Mouse (Mus musculus) lung, postnatal 10 days (tissue): ENCODE results near the gene Plce1.

Experiments
- DNase-seq: peaks from one replicate; pipeline ENCODE4 v3.0.0; 2021

The Plce1 gene

GRCm38 (mm10) chr19:38745810-38746491, 265.0 kb downstream of the Plce1 start:
- DNase-seq, result no peak

DNA sequence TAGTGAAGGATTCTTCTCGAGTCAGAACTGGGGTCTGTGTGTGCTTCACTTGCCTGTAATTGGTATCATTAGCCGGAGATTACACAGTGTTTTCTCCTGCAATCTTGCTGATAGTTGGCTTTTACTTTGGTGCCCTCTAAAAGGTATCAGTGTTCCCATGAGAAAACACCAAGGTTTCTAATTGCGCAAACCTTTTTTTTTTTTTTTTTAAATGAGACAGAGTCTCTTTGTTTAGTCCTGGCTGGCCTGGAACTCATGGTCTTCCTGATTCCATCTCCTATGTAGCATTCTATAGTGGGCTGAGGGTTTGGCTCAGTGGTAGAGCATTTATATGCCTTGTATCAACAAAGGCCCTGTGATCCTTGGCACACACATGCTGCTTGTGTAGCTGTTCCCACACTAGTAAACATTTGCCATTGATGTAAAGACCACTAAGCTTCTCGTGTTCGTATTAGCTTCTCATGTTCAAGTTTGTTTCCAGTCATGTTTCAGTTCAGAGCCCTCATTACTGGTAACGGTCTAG, 265.6 kb downstream of the Plce1 start:
- DNase-seq, result no peak

DNA sequence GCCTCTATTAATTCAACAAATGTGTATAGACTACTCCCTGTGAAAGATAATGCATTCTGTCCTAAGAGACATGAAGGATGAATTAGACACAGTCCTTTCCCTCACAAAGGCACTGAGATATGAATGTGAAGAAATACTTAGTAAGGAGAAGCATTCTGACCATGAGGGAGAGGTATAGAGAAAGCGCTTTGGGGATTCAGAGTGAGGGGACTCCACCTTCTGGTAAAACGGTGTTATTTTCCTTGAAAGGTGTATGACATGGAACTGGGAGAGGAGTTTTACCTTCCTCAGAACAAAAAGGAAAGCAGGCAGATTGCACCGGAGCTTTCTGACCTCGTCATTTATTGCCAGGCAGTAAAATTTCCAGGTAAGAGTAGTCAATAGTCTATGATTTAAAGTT, 269.3 kb downstream of the Plce1 start:
- no peak for DNase-seq

- no peak for DNase-seq
Measured at GRCm38 (mm10) chr19:38757161-38757560, 276.3 kb downstream of the Plce1 start.

DNA sequence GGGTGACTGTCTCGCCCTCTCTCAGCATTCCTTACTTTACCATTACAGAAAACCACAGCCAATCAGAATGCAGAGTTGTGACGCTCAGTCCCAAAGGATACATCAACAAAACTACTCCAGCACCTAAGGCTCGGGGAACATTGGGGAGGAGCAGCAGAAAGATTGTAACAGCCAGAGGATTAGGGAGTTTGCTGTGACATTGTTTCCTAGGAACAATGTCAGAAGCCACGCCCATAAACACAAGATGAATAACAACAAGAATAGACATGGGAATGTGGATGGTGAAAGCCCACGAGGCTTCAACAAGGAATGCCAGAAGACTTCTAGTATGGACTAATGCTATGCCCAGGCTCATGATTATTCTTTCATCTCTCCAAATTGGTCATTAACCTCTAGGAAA, 277.1 kb downstream of the Plce1 start:
- DNase-seq, result no peak

DNA sequence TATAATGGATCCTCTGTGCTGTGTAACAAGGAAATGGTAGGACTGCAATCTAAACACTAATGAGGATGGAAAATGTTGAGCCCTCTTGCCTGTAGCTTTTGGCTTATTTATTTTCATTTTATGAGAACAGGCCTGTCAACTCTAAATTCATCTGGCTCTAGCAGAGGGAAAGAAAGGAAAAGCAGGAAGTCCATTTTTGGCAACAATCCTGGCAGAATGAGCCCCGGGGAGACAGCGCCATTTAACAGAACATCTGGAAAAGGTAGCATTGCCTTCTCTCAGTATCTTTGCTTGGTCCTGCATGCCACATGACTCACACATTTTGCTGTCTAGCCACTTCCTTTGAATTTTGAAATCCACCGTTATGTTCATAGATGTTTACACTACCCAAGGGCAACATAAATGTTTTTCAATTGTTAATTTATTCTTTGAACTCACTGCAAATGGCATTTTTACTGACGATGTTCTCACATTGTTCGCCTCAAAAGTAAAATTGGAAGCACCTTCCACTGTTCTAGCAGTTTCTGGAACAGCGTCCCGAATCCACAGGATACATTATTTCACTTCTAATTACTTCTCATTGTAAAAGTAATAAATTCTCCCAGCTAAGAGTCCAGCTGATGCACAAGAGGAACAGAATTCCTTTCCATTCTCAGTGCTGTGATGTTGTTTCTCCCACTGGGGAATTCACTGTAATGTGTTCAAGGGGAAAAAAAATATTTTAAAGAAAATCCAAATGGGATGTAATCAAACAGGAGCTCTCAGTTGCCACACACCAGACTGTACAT, 278.0 kb downstream of the Plce1 start:
- peak; percentile 7 for DNase-seq

DNA sequence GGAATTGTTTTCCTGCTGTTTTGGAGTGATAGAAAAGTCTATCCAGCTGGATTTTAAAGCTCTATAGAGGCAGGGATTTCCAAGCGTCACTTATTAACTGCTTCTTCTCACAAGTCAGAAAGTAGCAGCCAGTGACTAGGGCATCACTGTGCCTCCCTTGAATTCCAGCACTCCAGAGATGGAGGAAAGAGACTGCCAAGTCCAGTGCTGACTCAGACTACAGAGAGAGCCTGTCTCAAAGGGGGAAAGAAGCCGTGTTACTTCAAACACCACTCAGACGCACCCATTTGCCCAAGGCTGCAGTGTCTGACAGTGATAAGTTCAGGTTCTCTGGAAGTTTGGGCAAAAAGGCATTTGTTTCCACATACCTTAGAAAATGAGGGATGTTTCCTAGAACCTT, 279.5 kb downstream of the Plce1 start:
- DNase-seq, result no peak

- no peak for DNase-seq
Measured at GRCm38 (mm10) chr19:38766306-38766705, 285.4 kb downstream of the Plce1 start.

DNA sequence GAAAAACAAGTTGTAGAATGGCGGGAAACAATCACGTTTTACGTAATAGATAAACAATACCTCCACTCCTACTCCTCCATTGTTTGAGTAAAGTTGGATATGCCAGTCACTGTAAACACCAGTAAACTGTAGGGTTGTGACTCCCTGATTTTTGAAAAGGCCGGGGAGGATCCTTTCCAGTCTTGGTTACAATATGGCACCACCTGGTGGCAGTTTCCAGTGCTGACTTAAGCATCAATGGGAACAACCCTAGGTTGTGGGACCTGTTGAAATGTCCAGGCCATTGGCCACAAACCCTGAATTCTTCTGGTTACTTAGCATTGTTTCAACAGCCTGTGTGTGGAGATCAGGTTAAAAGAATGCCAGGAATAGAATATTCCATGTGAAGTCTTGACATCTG, 294.6 kb downstream of the Plce1 start:
- peak; percentile 72 for DNase-seq

DNA sequence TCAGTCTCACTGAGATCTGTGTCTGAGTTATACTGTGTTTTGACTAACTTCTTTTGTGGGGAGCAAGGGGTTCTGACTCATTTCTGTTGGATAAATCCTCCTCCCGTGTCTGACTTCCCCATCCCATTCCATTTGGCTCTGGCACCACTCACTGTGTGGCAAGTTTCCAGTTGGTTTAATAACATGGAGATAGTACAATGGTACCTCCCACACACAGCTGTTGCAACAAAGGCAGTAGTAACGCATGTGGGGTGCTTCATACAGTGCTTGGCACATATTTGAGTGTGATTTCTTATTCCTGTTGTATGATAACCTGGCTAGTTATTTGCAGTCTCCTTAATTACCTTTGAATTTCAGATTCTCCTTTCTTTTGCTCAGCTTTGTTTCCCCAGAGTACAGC, 297.9 kb downstream of the Plce1 start:
- peak; percentile 10 for DNase-seq

GRCm38 (mm10) chr19:38783542-38783941, 302.6 kb downstream of the Plce1 start:
- DNase-seq, result no peak

GRCm38 (mm10) chr19:38787756-38788155, 306.8 kb downstream of the Plce1 start:
- no peak for DNase-seq

DNA sequence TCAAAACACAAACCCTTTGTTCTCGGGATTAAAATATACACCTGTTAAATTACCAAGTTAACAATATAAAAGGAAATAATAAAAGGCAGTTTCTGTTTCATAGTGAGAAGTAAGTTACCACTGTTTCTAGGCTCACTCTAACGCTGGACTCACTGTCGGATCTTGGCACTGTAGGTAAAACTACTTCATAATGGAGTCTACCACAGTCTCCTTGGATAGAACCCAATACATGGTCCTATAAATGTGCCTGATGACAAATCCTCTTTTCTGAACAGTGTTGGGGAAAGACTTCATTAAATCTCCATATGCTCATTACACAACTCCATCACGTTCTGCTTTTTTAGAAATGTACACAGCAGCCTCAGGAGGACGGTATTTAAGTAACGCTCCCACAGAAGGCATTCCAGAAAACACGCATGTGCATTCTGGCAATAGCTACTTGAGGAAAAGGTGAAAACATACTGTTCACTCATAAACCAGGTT, 312.7 kb downstream of the Plce1 start:
- DNase-seq, result no peak

GRCm38 (mm10) chr19:38796546-38796945, 315.6 kb downstream of the Plce1 start:
- no peak for DNase-seq

DNA sequence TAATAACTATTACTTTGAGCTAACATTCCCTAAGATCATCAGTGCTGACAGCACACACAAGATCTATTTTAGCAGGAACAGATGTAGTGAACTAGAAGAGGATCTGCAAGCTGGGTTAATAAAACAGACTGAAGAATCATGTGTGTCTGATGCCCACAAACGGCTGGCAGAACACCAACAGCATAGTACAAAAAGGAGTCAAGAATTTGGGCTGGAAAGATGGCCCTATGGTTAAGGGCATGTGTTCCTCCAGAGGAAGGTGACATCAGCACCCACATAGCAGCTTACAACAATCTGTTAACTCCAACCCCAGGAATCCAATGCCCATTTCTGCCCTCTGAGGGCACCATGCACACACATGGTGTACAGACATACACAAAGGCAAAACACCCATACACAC, 317.4 kb downstream of the Plce1 start:
- peak; percentile 3 for DNase-seq

DNA sequence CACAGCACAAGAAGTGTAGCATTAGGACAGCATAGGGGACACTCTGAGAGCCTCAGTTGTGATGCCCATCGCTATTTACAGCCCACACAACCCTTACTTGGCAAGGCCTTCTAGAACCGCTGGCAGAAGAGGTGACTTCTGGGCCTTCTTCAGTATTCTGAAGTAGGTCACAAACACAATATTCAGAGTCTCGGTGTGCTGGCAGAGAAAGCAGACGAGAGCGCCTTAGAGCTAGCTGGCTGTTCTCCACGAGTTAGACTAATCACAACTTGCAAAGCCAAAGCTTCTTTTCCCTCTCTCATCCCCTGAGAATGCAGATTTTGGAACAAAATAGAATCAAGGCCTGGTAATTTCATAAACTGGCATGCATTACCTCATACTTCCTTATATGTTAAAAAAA, 317.9 kb downstream of the Plce1 start:
- DNase-seq, result peak; percentile 27

- DNase-seq, result no peak
Measured at GRCm38 (mm10) chr19:38818191-38818590, 337.3 kb downstream of the Plce1 start.

DNA sequence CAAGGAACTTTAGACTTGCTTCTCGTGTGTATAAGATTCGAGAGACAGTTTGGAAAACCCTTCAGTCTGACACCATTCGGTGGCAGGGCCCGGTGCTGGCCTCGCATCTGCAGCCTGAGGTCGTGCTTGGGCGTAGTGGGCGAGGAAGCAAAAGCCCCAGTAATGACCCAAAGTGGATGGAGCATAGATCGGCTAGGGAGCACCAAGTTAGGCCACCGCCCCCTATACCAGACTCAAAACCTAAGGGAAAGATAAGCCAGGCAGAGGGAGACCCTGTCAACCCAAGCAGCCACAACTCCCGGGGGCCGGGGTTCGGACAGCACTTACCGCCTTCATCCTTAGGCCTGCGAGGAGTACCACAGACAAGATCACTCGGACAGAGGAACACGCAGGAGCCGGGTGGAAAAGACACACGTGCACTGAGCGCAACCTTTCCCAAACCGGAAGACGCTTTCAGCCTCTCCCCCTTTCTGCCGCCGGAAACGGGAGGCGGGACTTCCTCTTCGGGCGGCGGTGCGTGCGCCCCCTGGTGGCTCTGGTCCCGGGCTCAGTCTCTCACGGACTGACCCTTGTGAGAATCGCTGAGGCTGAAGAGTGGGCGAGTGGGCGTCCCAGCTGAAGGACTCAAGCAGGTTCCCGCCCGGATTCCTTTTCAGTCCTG, 338.0 kb downstream of the Plce1 start, which contains the start of gene Noc3l:
Noc3l (minus strand) TSS at position 472 of the 661 bp plus-strand sequence.
- peak; percentile 95 for DNase-seq

DNA sequence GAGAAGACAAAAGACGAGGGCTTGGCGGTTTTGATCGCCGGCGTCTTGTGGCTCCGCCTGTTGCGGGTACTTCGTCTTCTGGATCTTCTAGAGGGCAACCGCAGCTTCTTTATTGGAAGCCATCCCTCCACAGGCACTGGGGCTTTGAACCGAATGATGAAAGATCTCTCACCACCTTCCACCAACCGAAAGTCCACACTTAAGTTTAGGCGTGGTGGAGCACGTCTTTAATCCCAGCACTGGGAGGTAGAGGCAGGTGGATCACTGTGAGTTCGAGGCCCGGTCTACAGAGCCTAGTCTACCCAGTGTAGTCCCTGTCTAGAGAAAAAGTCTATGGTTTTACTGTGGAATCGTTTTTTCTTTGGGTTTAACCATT, 338.5 kb downstream of the Plce1 start:
- no peak for DNase-seq

DNA sequence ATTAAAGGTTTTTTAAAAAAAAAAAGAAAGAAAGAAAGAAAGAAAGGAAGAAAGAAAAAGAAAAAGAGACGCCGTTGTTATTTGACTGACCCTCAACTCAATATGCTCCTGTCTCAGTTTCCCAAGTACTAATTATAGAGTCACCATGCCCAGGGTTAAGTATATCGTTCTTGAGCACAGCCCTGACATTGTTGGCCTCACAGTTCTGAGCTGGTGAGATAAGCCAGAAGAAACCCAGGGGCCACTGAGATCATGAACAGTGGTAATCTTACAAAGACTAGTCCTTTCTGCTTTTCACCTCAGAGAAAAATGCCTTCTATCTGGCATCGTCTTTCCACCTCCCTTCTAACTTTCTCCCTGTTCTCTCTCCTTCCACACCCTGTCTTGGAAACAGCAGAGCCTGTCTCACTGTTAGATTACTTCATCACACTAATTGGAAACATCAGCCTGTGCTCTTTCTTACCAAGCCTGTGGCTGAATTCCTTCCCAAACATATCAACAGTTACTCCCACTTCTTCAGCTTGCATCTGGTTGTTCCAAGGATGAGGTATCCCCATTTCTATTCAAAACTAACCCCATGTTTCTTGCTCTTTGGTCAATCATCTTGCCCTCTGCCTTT, 339.4 kb downstream of the Plce1 start:
- DNase-seq, result no peak

DNA sequence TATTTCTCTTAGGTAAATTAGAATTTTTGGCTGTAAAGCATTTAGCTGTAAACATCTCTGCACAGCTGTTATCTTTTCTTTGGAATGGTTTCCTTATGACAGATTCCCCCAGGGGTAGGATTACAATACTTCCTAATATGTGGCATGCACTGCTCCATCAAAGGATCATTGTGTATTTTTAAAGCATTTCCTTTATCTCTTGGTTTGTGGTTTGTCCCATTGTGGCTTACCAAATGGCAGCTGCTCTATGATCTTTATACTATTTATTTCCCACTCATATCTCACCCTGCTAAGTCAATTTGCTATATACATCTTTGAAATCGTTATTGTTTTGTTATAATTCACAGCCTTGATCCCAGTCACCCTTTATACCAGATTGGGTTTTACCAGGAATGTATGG, 352.3 kb downstream of the Plce1 start:
- no peak for DNase-seq
